Mouse (Mus musculus) Patski (cell line): ENCODE measurements around the gene Adam15. TPM values are rescaled to one million over a fixed set of nuclear protein-coding genes. Genes with fewer than 3 reads are reported as not detected.

ENCODE experiments used
- ATAC-seq: fragments of 100-300 bp; one replicate; pipeline ENCODE4 v1.8.0; 2021
- CTCF ChIA-PET: fragments of 350-600 bp; sonication (Branson Sonifier 250); formaldehyde crosslinking; loops from one replicate; lab custom pipeline; 2022; ENCODE audit warnings: inconsistent platforms; lab: Charles Lee
- POLR2A ChIA-PET: fragments of 350-600 bp; sonication (Branson Sonifier 250); formaldehyde crosslinking; loops from one replicate; lab custom pipeline; 2022; ENCODE audit warnings: antibody characterized with exemption, inconsistent platforms; lab: Charles Lee
- DNase-seq: peaks from one replicate; pipeline ENCODE4 v3.0.0-alpha.2; 2011; ENCODE audit warnings: low read depth, low spot score
- H3K27me3 ChIP-seq: fragments of 371-371 bp; one replicate; pipeline ENCODE4 v1.5.1; 2021
- CTCF ChIP-seq: fragments of 100-300 bp; IDR thresholded peaks from one replicate; pipeline ENCODE4 v1.5.1; 2021
- in situ Hi-C: fragments of 300-500 bp; cut with MboI; formaldehyde crosslinking; loops from 3 replicates; pipeline ENCODE4 v1.11.1; 2018; ENCODE audit warnings: low pct_unique_long_range_greater_than_20kb, mixed read lengths
- polyA plus RNA-seq: library from polyadenylated mRNA; unstranded; gene quantifications from one replicate; pipeline ENCODE4 v1.2.3, GENCODE M21; 2021

Gene Adam15
- polyA plus RNA-seq, 1 experiment from 2014 or later = 226 TPM

DNA sequence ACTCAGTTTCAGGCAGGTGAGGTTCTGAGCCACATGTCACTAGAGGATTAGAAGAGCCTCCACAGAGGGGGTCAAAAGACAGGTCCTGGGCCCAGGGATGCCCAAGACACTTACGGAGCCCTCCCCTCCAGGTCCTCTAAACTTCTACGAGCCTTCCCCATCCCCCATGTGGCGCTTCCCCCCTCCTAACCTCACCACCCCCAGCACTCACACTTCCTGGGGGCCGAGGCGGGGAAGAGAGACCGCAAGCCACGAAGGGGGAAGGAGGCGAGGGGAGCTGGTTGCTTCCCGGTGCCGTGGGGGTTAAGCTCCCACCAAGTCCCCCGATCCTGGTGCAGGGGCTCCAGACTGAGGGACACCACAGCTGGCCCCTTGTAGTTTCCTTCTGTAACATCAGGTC, 35.7 kb upstream of the Adam15 start:
- no peaks in the 10 kb centered on the region for H3K27me3 ChIP-seq
- ChIA-PET POLR2A (no interaction called here), CTCF (no interaction called here)
- no peak for TF ChIP-seq CTCF
- DNase-seq (no peak), ATAC-seq (no peak)
- in situ Hi-C loops = no loop called here

DNA sequence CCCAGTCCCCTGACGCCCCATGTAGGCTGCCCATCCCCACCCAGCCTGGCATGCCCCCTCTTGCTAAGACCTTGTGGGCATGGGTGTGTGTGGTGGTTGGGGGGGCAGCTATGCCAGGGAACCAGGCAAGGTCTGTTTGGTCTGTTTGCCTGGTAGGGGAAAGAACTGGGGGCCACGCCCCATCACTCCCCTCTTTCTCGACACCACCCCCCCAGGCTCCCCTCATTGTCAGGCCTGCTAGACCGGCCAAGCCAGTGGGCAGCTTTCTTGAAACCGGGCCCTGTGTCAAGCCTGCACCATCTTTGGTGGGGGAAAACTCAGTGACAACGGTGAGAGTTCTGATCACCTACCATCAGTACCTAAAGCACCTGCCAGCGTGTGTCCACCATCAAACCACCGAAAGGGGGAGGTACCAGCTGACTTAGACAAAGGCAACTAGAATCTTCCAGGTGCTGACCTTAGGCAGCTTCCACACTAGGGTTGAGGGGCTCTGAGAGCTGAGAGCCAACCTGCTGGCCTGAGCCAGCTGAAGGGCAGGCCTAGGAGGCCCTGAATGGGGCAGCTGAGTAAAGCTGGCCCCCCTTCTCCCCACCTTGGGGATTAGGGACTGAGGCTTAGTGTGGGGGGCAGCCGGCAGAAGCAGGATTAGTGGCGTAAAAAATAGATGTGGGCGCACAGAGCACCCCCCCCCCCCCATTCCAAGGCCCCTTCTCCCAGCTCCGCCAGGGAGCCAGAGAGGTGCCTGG, 34.7 kb upstream of the Adam15 start:
- in situ Hi-C loops = no loop called here
- POLR2A ChIA-PET = interaction anchor here (0.9 kb wide), 1 partner anchor 36 kb away, joined by 3 read pairs; no protein-coding TSS in a partner anchor
- ATAC-seq = no peak
- DNase-seq = no peak
- no peaks in the 10 kb centered on the region for H3K27me3 ChIP-seq
- TF ChIP-seq CTCF = no peak
- CTCF ChIA-PET = interaction anchor here (1.2 kb wide), 1 partner anchor 30 kb away, joined by 3 read pairs; no protein-coding TSS in a partner anchor

GRCm38 (mm10) chr3:89383651-89384255, 34.0 kb upstream of the Adam15 start:
- ATAC-seq (no peak), DNase-seq (no peak)
- ChIA-PET POLR2A (interaction anchor here (0.9 kb wide), 1 partner anchor 10 kb away, joined by 3 read pairs; no protein-coding TSS in a partner anchor), CTCF (interaction anchor here (1.2 to 1.5 kb wide), 3 partner anchors 11 to 29 kb away, joined by 3 read pairs; no protein-coding TSS in a partner anchor)
- TF ChIP-seq CTCF = no peak
- in situ Hi-C loops = no loop called here
- no peaks in the 10 kb centered on the region for H3K27me3 ChIP-seq

DNA sequence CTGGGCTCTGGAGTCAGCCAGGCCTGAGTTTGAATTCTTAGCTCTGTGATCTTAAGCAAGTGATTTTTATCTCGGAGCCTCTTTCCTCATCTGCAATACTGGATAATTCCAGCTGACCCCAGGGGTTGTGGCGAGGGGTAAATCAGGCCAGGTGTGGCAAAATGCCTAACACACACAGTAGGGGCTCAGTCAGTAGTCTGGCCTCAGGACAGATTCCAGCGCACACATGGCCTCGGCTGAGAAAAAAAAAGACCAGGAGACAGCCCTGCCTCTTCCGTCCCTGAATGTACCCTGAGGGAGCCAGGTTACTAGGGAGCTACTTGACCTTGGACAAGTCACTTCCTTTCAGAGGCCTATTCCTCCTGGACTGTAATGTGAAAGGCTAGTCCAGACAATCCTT, 33.2 kb upstream of the Adam15 start:
- no peaks in the 10 kb centered on the region for H3K27me3 ChIP-seq
- POLR2A ChIA-PET = interaction anchor here (0.9 kb wide), 2 partner anchors 10 to 35 kb away, joined by 3 to 4 read pairs; partner anchors contain the start of genes Cks1b and Shc1
- DNase-seq = no peak
- TF ChIP-seq CTCF = no peak
- in situ Hi-C loops = no loop called here
- CTCF ChIA-PET = interaction anchor here (1.2 to 1.7 kb wide), 5 partner anchors 10 to 43 kb away, joined by 3 to 5 read pairs (median 3); no protein-coding TSS in a partner anchor
- ATAC-seq = no peak

DNA sequence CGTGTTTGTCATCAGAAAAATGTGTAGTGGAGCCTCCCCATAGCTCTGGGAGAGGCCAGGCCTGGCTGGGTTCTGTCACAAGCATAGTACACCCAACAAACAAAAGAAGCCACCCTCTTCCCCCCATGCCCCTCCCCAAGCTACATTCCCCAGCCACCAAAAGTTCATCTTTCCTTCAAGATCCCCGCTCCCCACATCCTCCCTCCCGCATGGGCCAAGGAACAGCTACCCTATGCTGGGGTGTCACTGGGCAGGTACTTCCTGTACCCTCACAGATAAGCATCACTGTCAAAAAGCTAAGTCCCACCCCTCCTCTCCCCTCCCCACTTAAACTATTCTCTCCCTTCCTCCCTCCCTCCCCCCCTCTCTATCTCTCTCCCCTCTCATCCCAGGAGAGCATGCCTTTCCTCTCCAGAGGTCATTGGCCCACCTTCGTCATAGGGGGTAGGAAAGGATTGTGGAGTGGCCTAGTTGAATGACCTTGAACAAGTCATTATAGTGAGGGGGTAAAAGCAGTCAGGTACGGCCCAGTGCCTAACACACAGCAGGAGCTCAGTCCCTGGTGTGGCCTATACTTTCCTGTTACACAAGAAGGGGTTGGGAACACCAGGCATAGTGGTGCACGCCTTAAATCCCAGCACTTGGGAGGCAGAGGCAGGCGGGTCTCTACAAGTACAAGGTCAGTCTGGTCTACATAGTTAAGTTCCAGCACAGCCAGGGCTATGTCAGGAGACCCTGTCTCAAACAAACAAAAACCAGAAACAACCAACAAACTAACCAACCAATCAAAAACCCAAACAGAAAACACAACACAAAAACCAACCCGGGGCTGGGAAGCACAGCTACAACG, 32.5 kb upstream of the Adam15 start:
- DNase-seq (no peak), ATAC-seq (no peak)
- POLR2A ChIA-PET = interaction anchor here (0.9 to 1.4 kb wide), 2 partner anchors 8 to 36 kb away, joined by 3 to 4 read pairs; partner anchors contain the start of genes Cks1b and Shc1
- in situ Hi-C loops = no loop called here
- TF ChIP-seq CTCF = no peak
- H3K27me3 ChIP-seq = no peaks in the 10 kb centered on the region
- CTCF ChIA-PET = interaction anchor here (1.2 to 2.1 kb wide), 6 partner anchors 9 to 42 kb away, joined by 3 to 6 read pairs (median 4); no protein-coding TSS in a partner anchor

- ATAC-seq = no peak
- no peak for TF ChIP-seq CTCF
- no peaks in the 10 kb centered on the region for H3K27me3 ChIP-seq
- ChIA-PET CTCF (interaction anchor here (1.5 to 2.1 kb wide), 3 partner anchors 10 to 27 kb away, joined by 3 to 6 read pairs (median 4); no protein-coding TSS in a partner anchor), POLR2A (interaction anchor here (0.7 to 1.4 kb wide), 2 partner anchors 9 to 46 kb away, joined by 3 read pairs; no protein-coding TSS in a partner anchor)
- DNase-seq = no peak
- in situ Hi-C loops = no loop called here
Measured at GRCm38 (mm10) chr3:89381233-89381632, 31.4 kb upstream of the Adam15 start.

GRCm38 (mm10) chr3:89380711-89381110, 30.9 kb upstream of the Adam15 start:
- TF ChIP-seq CTCF = no peak
- no peak for DNase-seq
- ChIA-PET POLR2A (interaction anchor here (0.7 kb wide), 1 partner anchor 45 kb away, joined by 3 read pairs; no protein-coding TSS in a partner anchor), CTCF (interaction anchor here (1.1 to 2.1 kb wide), 4 partner anchors 8 to 68 kb away, joined by 3 to 6 read pairs (median 4); no protein-coding TSS in a partner anchor)
- in situ Hi-C loops = no loop called here
- no peak for ATAC-seq
- H3K27me3 ChIP-seq = no peaks in the 10 kb centered on the region

- CTCF ChIA-PET = interaction anchor here (0.7 to 1.7 kb wide), 4 partner anchors 9 to 69 kb away, joined by 3 to 4 read pairs (median 4); no protein-coding TSS in a partner anchor
- no peak for DNase-seq
- H3K27me3 ChIP-seq = no peaks in the 10 kb centered on the region
- TF ChIP-seq CTCF = no peak
- in situ Hi-C loops = no loop called here
- POLR2A ChIA-PET = no interaction called here
- no peak for ATAC-seq
Measured at GRCm38 (mm10) chr3:89380291-89380690, 30.5 kb upstream of the Adam15 start.

- no peaks in the 10 kb centered on the region for H3K27me3 ChIP-seq
- POLR2A ChIA-PET = no interaction called here
- ATAC-seq (no peak), DNase-seq (no peak)
- no peak for TF ChIP-seq CTCF
- CTCF ChIA-PET = interaction anchor here (0.7 to 1.9 kb wide), 5 partner anchors 10 to 70 kb away, joined by 3 to 11 read pairs (median 4); no protein-coding TSS in a partner anchor
- in situ Hi-C loops = no loop called here
Measured at GRCm38 (mm10) chr3:89379388-89380131, 29.8 kb upstream of the Adam15 start.
